Mouse (Mus musculus) telencephalon, adult 2 months (tissue): ENCODE data around the gene Calhm5.

Source experiments
- DNase-seq: peaks from one replicate; pipeline ENCODE4 v3.0.0-alpha.2; 2011; ENCODE audit warnings: low read depth, low spot score

Calhm5 gene

GRCm38 (mm10) chr10:34071650-34072049, 24.7 kb downstream of the Calhm5 start:
- no peak for DNase-seq

GRCm38 (mm10) chr10:34070999-34071492, 25.3 kb downstream of the Calhm5 start:
- DNase-seq: no peak

DNA sequence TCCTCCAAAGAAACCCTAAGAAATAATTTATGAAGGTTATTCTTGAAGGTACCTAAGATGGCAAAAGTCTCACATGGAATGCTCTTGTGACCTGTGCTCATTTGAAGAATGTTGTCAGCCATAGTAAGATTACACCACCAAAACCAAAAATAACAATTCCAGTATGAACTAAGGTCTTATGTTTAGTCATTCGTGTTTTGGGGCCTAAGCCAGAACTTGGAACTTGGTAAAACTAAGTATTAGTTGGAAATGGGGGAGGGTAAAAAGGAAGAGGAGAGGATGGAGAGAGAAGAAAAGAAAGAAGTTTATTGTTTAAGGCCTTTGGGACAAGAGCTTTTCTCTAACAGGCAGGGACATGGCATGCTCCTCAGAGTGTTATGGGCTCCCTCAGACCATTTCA, 26.7 kb downstream of the Calhm5 start:
- DNase-seq: no peak

- DNase-seq: no peak
Observed at GRCm38 (mm10) chr10:34066591-34066990, 29.7 kb downstream of the Calhm5 start.

- no peak for DNase-seq
Observed at GRCm38 (mm10) chr10:34053987-34054386, 42.3 kb downstream of the Calhm5 start.

GRCm38 (mm10) chr10:34044210-34044609, 52.1 kb downstream of the Calhm5 start, which contains the start of gene Calhm4:
Gene Calhm4, minus strand, starts transcription at chr10:34044310.
- DNase-seq: no peak
